Mouse (Mus musculus) liver, embryonic 14.5 days (tissue): ENCODE results near the gene Adat3. TPM values are rescaled to one million over a fixed set of nuclear protein-coding genes. Genes with fewer than 3 reads are reported as not detected.
A peak's percentile ranks its signal among the peaks of the same experiment; 100 is the strongest.

ENCODE experiments used
- ATAC-seq: fragments of 200-750 bp; cut with Nextera tagmentation; 2 replicates; pipeline ENCODE4 v1.8.0; 2017; ENCODE audit warnings: moderate number of reproducible peaks, mild to moderate bottlenecking, moderate library complexity; ENCODE audit not compliant: insufficient read depth
- DNase-seq, 3 experiments: peaks; one replicate each; pipeline ENCODE4 v3.0.0-alpha.2; 2012 to 2013; ENCODE audit warnings: low read depth in 3 of 3, low spot score in 3 of 3
- H3K27ac ChIP-seq: fragments of 300-500 bp; sonication (generic); 2 replicates; pipeline ENCODE4 v1.5.1; 2014; ENCODE audit warnings: moderate library complexity, mild to moderate bottlenecking, control low read depth, inconsistent platforms
- H3K27me3 ChIP-seq: fragments of 300-500 bp; sonication (generic); 2 replicates; pipeline ENCODE4 v1.6.1; 2014; ENCODE audit warnings: mild to moderate bottlenecking, low read length, moderate library complexity; ENCODE audit not compliant: control insufficient read depth, insufficient read depth
- H3K36me3 ChIP-seq: fragments of 300-500 bp; sonication (generic); replicated peaks from 2 replicates; pipeline ENCODE4 v1.6.1; 2014; ENCODE audit warnings: low read depth; ENCODE audit not compliant: control insufficient read depth, insufficient read depth
- H3K4me1 ChIP-seq, 2 experiments: fragments of 200-500 bp in 1 of 2; fragments of 300-500 bp in 1 of 2; sonication (generic) in 1 of 2; replicated peaks; 2 replicates each; pipeline ENCODE4 v1.6.1; 2012 to 2014; ENCODE audit warnings: antibody characterized with exemption in 1 of 2, inconsistent platforms in 1 of 2, low read length in 1 of 2; ENCODE audit not compliant: control insufficient read depth in 2 of 2, insufficient read depth in 2 of 2
- H3K4me2 ChIP-seq: fragments of 300-500 bp; sonication (generic); 2 replicates; pipeline ENCODE4 v1.6.1; 2014; ENCODE audit warnings: low read depth, mild to moderate bottlenecking, control low read depth, moderate library complexity
- H3K4me3 ChIP-seq, 2 experiments: fragments of 200-500 bp in 1 of 2; fragments of 300-500 bp in 1 of 2; sonication (generic) in 1 of 2; 2 replicates each; pipeline ENCODE4 v1.5.1; 2012 to 2014; ENCODE audit warnings: low read depth in 2 of 2, low read length in 2 of 2, mild to moderate bottlenecking in 2 of 2, control low read depth in 1 of 2, inconsistent platforms in 1 of 2, moderate library complexity in 1 of 2; ENCODE audit not compliant: insufficient read depth in 1 of 2
- H3K9ac ChIP-seq: fragments of 300-500 bp; sonication (generic); replicated peaks from 2 replicates; pipeline ENCODE4 v1.6.1; 2014; ENCODE audit warnings: mild to moderate bottlenecking, control low read depth, moderate library complexity
- H3K9me3 ChIP-seq: fragments of 300-500 bp; sonication (generic); 2 replicates; pipeline ENCODE4 v1.6.1; 2016; ENCODE audit warnings: low read length, mixed read lengths; ENCODE audit not compliant: control insufficient read depth
- CTCF ChIP-seq: IDR thresholded peaks from 2 replicates; pipeline ENCODE4 v1.5.1; 2016; ENCODE audit warnings: antibody characterized with exemption, low read depth, control low read depth
- EP300 ChIP-seq: IDR thresholded peaks from 2 replicates; pipeline ENCODE4 v1.6.1; 2016; ENCODE audit warnings: antibody characterized with exemption, low read depth
- WGBS: fragments of 180-500 bp; shearing (Covaris S2); extraction: QIAGEN DNeasy Blood & Tissue Kit; methylation state at CpG from one replicate; pipeline ENCODE4 v1.1.7; 2014; ENCODE audit not compliant: insufficient replicate concordance; 5-methylcytosine and 5-hydroxymethylcytosine counted together
- polyA plus RNA-seq, 2 experiments: library from polyadenylated mRNA; depleted of rRNA in 1 of 2; stranded (reverse) in 1 of 2; unstranded in 1 of 2; fragments of >200 nt; fragmentation: Nextera tagmentation in 1 of 2; extraction: Ambion mirVana in 1 of 2; gene quantifications; 2 replicates each; pipeline versions ENCODE4 v1.2.1 to v1.2.3; 2012 to 2014

Gene Adat3
- polyA plus RNA-seq, 2 experiments = 4.9 to 6.3 TPM

DNA sequence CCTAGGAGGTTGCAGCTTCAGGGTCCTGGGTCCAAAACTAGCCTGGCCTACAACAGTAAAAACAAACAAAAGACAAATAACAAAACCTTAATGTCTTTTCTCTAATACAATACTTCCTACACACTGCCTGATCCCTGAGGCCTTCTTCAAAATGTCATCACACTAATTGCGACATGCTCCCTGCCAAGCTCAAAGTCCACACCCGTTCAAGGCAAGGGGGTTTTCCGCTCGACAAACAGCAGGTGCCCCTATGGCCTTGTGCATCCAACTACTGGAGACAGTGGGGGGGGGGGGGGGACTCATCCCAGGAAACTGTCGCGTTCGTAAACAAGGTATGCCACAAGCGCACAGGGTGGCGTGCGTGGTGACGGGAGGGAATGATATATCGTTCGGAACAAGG lies 42.1 kb upstream of the Adat3 start:
- Histone ChIP-seq H3K4me1 (peaks cover 5 to 26% of the 10 kb centered on the region in 2 experiments), H3K27ac (peak overlapping the region; percentile 78), H3K4me2 (peak overlapping the region; percentile 85), H3K27me3 (no peaks in the 10 kb centered on the region), H3K36me3 (peaks cover 3% of the 10 kb centered on the region), H3K9me3 (no peaks in the 10 kb centered on the region), H3K4me3 (peak overlapping the region; percentile 81 to 100), H3K9ac (peak overlapping the region; percentile 92)
- ATAC-seq (no peak), DNase-seq (no peak)
- TF ChIP-seq EP300 (no peak), CTCF (no peak)
- under 1% methylated on average over 13 of the region's 13 CpGs for WGBS

DNA sequence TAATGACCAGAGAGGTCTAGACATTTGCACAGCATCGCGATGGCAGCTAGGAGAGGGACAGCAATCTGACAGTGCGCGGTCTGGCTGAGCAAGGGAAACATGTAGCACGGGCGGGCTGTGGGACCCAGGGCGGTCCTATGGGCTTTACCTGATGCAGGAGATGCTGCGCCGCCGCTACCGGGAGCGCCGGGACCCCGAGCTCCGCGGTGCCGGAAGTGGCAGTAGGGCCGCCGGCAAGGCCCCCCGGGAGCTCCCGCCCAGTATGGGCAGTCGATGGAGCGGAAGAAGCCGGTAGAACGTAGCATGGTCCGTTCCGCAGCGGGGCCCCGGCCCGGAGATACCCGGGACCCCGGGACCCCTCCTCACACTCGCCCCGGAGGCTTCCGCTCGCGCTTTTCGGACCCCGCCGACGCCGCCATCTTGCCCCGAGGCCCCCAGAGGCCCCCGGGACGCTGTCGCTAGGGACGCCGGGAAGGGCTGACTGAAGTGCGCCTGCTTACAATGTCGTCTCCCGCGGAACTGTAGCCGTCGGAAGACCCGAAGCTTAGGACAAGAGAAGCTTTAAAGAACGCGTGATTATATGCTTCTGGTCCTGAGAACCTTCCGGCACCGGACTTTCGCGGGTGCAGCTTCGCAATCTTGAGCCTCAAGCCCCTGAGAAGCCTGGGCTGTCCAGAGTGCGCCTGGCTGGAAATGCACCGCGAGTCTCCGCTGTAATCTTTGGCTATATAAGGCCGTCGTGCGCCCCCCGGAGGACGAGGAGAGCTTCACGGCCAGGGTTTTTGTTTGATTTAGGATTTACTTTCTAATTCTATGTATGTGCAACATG lies 41.4 kb upstream of the Adat3 start, which contains the start of gene Rexo1:
Gene Rexo1 (minus strand): TSS at position 445 of the 829 bp plus-strand sequence.
- H3K4me1 ChIP-seq = peaks cover 5 to 26% of the 10 kb centered on the region in 2 experiments
- peak; percentile 94 for TF ChIP-seq CTCF
- TF ChIP-seq EP300 = peak; percentile 59
- WGBS = under 1% methylated on average over 72 of the region's 72 CpGs

DNA sequence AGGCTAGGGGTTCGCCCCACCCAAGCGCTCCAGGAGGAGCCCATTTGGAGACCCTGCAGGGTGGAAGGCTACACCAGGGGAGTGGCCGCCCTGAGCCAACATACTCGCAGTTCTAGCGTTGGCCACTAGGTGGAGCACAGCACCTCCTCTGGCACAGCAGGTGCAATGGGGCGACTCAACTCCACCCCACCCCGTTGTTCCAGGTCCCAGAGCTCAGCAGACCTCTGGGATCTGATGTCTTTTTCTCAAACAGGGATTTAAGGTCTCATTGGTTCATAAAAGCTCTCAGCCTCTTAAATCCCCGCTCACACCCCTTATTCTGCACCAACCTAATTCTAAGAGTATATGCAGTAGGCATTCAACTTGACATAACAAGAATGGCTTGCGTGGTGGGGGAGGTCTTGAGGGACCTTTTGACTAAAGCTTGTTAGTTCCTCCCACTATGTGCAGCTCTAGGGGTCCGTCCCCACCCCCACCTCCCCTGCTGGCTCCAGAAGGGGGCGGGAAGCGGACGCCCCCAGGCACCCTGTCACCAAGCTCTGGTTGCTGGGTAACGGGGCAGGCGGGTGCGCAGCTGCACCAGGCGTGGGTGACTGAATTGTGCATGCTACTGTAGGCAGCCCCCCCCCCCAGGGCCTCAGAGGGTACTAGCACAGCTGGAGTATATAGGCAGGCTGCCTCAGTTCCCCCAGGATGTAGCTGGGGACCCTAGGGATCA lies 36.1 kb upstream of the Adat3 start:
- no peak overlapping the region for H3K4me3 ChIP-seq
- peaks cover 19% of the 10 kb centered on the region for H3K36me3 ChIP-seq
- no peak overlapping the region for H3K9ac ChIP-seq
- H3K27ac ChIP-seq = no peak overlapping the region
- H3K4me1 ChIP-seq = peaks cover 21 to 22% of the 10 kb centered on the region in 2 experiments
- TF ChIP-seq CTCF (peak; percentile 99), EP300 (no peak)
- WGBS = 36% methylated on average over 17 of the region's 17 CpGs
- ATAC-seq (peak; percentile 13), DNase-seq (peak in 1 of 3 experiments; percentile 68)
- H3K4me2 ChIP-seq = no peak overlapping the region
- no peaks in the 10 kb centered on the region for H3K9me3 ChIP-seq
- no peaks in the 10 kb centered on the region for H3K27me3 ChIP-seq

More for the DNA sequence above, 41.4 kb upstream of the Adat3 start, which contains the start of gene Rexo1:
- H3K27ac ChIP-seq = peak within 1 kb of the TSS; percentile 78
- DNase-seq = peak; percentile 89 to 92 (median 90)
- H3K9me3 ChIP-seq = no peaks in the 10 kb centered on the region
- H3K27me3 ChIP-seq = no peaks in the 10 kb centered on the region
- peak within 1 kb of the TSS; percentile 92 for H3K9ac ChIP-seq
- peak within 1 kb of the TSS; percentile 81 to 100 for H3K4me3 ChIP-seq
- H3K36me3 ChIP-seq = peaks cover 5% of the 10 kb centered on the region
- peak within 1 kb of the TSS; percentile 85 for H3K4me2 ChIP-seq
- ATAC-seq = peak; percentile 84

DNA sequence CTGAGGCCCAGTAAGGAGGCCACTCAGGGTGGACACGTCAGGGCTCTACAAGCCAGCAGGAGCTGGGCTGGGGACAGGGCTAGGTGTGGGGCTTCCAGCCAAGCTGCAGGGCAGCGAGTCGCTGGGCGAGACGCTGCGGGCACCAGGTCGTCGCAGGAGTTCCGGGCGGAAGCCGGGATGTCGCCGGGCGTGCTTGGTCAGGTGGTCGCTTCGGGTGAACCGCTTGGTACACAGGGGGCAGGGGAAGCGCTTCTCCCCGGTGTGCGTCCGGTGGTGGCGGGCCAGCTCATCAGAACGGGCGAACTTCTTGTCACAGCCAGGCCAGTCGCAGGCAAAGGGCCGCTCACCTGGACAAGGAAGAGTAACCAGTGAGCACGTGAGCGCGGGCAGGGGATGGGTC lies 33.8 kb upstream of the Adat3 start:
- TF ChIP-seq EP300 (no peak), CTCF (no peak)
- Histone ChIP-seq H3K27me3 (no peaks in the 10 kb centered on the region), H3K4me2 (peak overlapping the region; percentile 77), H3K36me3 (peaks cover 19% of the 10 kb centered on the region), H3K9me3 (no peaks in the 10 kb centered on the region), H3K4me3 (peak overlapping the region in 1 of 2 experiments; percentile 69; a peak in 1 of 4 replicates), H3K4me1 (peaks cover 38 to 43% of the 10 kb centered on the region in 2 experiments), H3K27ac (peak overlapping the region; percentile 67), H3K9ac (peak overlapping the region; percentile 59; the same call in 1 of the 2 replicates)
- WGBS = 93% methylated on average over 29 of the region's 29 CpGs
- ATAC-seq = no peak
- DNase-seq = no peak
